Mouse (Mus musculus): ENCODE data around the gene Vav3.

GRCm38 (mm10) chr3:109622361-109622760, 281.9 kb downstream of the Vav3 start:
- TF ChIP-seq POLR2A (IDR thresholded peaks at IDR 0.05; ENCODE audit: control insufficient read depth, low read depth, low read length) (no peak), CTCF (IDR thresholded peaks at IDR 0.05; ENCODE audit: control insufficient read depth, insufficient read depth, insufficient replicate concordance, low read depth, low read length) (no peak)

All from testis, adult 2 months (tissue).